Mouse (Mus musculus) myocyte (in vitro differentiated cells): ENCODE data around the gene Tmem158. TPM values are rescaled to one million over a fixed set of nuclear protein-coding genes. Genes with fewer than 3 reads are reported as not detected.
A peak's percentile ranks its signal among the peaks of the same experiment; 100 is the strongest.

Source experiments
- H3K27me3 ChIP-seq: one replicate; pipeline ENCODE4 v1.6.1; 2011; ENCODE audit not compliant: control insufficient read depth, insufficient read depth, insufficient read length
- H3K36me3 ChIP-seq: one replicate; pipeline ENCODE4 v1.6.1; 2011; ENCODE audit not compliant: control insufficient read depth, insufficient read depth
- H3K4me2 ChIP-seq: one replicate; pipeline ENCODE4 v1.6.1; 2011; ENCODE audit warnings: low read depth, control low read depth
- H3K4me3 ChIP-seq: one replicate; pipeline ENCODE4 v1.5.1; 2011; ENCODE audit warnings: mild to moderate bottlenecking, control low read depth, moderate library complexity
- H3K79me2 ChIP-seq: one replicate; pipeline ENCODE4 v1.6.1; 2011; ENCODE audit not compliant: control insufficient read depth, insufficient read depth
- H3ac ChIP-seq: one replicate; pipeline ENCODE4 v1.6.1; 2011; ENCODE audit not compliant: control insufficient read depth, insufficient read length
- CEBPB ChIP-seq: IDR thresholded peaks from 2 replicates; pipeline ENCODE4 v1.6.1; 2011; ENCODE audit warnings: mild to moderate bottlenecking, moderate library complexity; ENCODE audit not compliant: poor library complexity, insufficient read depth, severe bottlenecking
- E2F4 ChIP-seq: IDR thresholded peaks from one replicate; pipeline ENCODE4 v1.6.1; 2011; ENCODE audit warnings: mild to moderate bottlenecking, control low read depth, moderate library complexity; ENCODE audit not compliant: insufficient read depth
- MAX ChIP-seq: IDR thresholded peaks from one replicate; pipeline ENCODE4 v1.6.1; 2011; ENCODE audit warnings: low read depth, mild to moderate bottlenecking, control low read depth
- MYOD1 ChIP-seq, 3 experiments: IDR thresholded peaks; one replicate each; pipeline ENCODE4 v1.6.1; 2011; ENCODE audit warnings: control low read depth in 2 of 3, low read depth in 2 of 3, mild to moderate bottlenecking in 2 of 3, moderate library complexity in 1 of 3; ENCODE audit not compliant: insufficient read length in 2 of 3, control insufficient read depth in 1 of 3
- MYOG ChIP-seq, 3 experiments: IDR thresholded peaks; one replicate each; pipeline ENCODE4 v1.6.1; 2011; ENCODE audit warnings: control low read depth in 2 of 3, low read depth in 2 of 3, mild to moderate bottlenecking in 2 of 3; ENCODE audit not compliant: insufficient read length in 2 of 3, control insufficient read depth in 1 of 3, insufficient read depth in 1 of 3
- POLR2A ChIP-seq: IDR thresholded peaks from one replicate; pipeline ENCODE4 v1.6.1; 2011; ENCODE audit warnings: low read depth, mild to moderate bottlenecking, control low read depth, moderate library complexity; ENCODE audit not compliant: insufficient read length
- POLR2AphosphoS2 ChIP-seq: IDR thresholded peaks from one replicate; pipeline ENCODE4 v1.6.1; 2011; ENCODE audit warnings: low read depth, control low read depth; ENCODE audit not compliant: insufficient read length
- REST ChIP-seq: IDR thresholded peaks from one replicate; pipeline ENCODE4 v1.6.1; 2011; ENCODE audit warnings: mild to moderate bottlenecking, control low read depth, moderate library complexity; ENCODE audit not compliant: insufficient read depth, insufficient read length
- SRF ChIP-seq: IDR thresholded peaks from one replicate; pipeline ENCODE4 v1.6.1; 2011; ENCODE audit warnings: low read depth; ENCODE audit not compliant: control insufficient read depth, insufficient read length
- TCF12 ChIP-seq: IDR thresholded peaks from one replicate; pipeline ENCODE4 v1.6.1; 2011; ENCODE audit warnings: mild to moderate bottlenecking, control low read depth; ENCODE audit not compliant: poor library complexity, insufficient read depth, severe bottlenecking
- TCF3 ChIP-seq: IDR thresholded peaks from one replicate; pipeline ENCODE4 v1.6.1; 2011; ENCODE audit warnings: low read depth, control low read depth; ENCODE audit not compliant: insufficient read length
- USF1 ChIP-seq: IDR thresholded peaks from one replicate; pipeline ENCODE4 v1.6.1; 2011; ENCODE audit warnings: low read depth, mild to moderate bottlenecking, control low read depth, moderate library complexity
- polyA plus RNA-seq: library from polyadenylated mRNA; unstranded; fragments of >200 nt; fragmentation: generic; extraction: Trizol; gene quantifications from one replicate; pipeline ENCODE4 v1.2.1, GENCODE M21; 2012; ENCODE audit warnings: missing spikeins

The Tmem158 gene
- polyA plus RNA-seq, 1 experiment = 14.0 TPM

DNA sequence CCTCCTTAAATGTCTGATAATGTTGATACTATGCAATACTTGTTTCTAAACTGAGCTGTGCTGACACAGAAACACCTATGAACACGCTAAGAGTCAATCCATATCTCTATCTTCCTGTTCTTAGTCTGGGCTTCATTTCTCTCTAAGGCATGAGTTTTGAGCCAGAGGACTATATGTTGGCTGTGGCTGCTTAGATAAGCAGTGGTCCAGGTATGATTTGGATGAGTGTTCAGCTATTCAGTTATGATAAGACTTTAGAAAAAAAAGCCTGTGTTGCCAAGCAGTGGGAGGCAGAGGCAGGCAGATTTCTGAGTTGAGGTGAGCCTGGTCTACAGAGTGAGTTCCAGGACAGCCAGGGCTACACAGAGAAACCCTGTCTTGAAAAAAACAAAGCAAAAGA, 12.6 kb downstream of the Tmem158 start:
- Histone ChIP-seq H3K36me3 (no peaks in the 10 kb centered on the region), H3K79me2 (no peaks in the 10 kb centered on the region), H3K4me3 (no peak overlapping the region), H3K27me3 (no peaks in the 10 kb centered on the region), H3ac (no peak overlapping the region), H3K4me2 (no peak overlapping the region)
- no peak for TF ChIP-seq MAX
- no peak for TF ChIP-seq POLR2AphosphoS2
- no peak for TF ChIP-seq CEBPB

DNA sequence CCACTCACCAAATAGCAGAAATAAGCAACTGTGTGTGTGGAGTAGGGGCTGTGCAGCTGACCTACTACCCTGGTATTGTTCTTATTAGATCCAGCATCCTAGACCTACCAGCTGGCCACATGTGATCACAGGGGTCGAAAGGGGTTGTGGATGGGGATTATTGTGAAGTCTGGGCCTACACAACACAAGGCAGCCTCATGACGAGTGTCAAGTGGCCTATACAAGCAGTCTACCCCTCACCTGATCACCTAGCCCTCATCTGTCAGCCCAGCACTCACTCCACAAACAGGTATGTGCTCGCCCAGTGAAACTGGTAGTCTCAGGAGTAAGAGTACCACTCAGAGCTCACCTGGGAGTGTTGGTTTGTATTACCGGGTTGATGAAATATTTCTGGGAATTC, 15.4 kb downstream of the Tmem158 start:
- no peak overlapping the region for H3K4me3 ChIP-seq
- no peak overlapping the region for H3K4me2 ChIP-seq
- no peaks in the 10 kb centered on the region for H3K36me3 ChIP-seq
- no peak overlapping the region for H3ac ChIP-seq
- TF ChIP-seq SRF (no peak), MYOD1 (IDR thresholded peaks at IDR 0.05; ENCODE audit: control insufficient read depth in 1 of 3, insufficient read length in 2 of 3, low read depth in 2 of 3) (no peak), MYOG (IDR thresholded peaks at IDR 0.05; ENCODE audit: control insufficient read depth in 1 of 3, insufficient read depth in 1 of 3, insufficient read length in 2 of 3, low read depth in 2 of 3) (no peak), E2F4 (no peak), POLR2AphosphoS2 (no peak), TCF3 (no peak), USF1 (no peak), POLR2A (no peak), TCF12 (no peak)
- H3K27me3 ChIP-seq = no peaks in the 10 kb centered on the region
- H3K79me2 ChIP-seq = no peaks in the 10 kb centered on the region

- Histone ChIP-seq H3ac (no peak overlapping the region), H3K27me3 (no peaks in the 10 kb centered on the region), H3K4me2 (peak overlapping the region; percentile 58), H3K4me3 (no peak overlapping the region), H3K79me2 (no peaks in the 10 kb centered on the region), H3K36me3 (no peaks in the 10 kb centered on the region)
- no peak for TF ChIP-seq POLR2A
- TF ChIP-seq SRF = no peak
- TF ChIP-seq REST = no peak
- TF ChIP-seq POLR2AphosphoS2 = no peak
- TF ChIP-seq TCF3 = no peak
- TF ChIP-seq USF1 = no peak
- no peak for TF ChIP-seq E2F4
- no peak for TF ChIP-seq CEBPB
- no peak for TF ChIP-seq MYOD1 (IDR thresholded peaks at IDR 0.05; ENCODE audit: control insufficient read depth in 1 of 3, insufficient read length in 2 of 3, low read depth in 2 of 3)
- no peak for TF ChIP-seq MYOG (IDR thresholded peaks at IDR 0.05; ENCODE audit: control insufficient read depth in 1 of 3, insufficient read depth in 1 of 3, insufficient read length in 2 of 3, low read depth in 2 of 3)
- no peak for TF ChIP-seq TCF12
- TF ChIP-seq MAX = no peak
These were observed 16.6 kb downstream of the Tmem158 start for GRCm38 (mm10) chr9:123243988-123244387.

DNA sequence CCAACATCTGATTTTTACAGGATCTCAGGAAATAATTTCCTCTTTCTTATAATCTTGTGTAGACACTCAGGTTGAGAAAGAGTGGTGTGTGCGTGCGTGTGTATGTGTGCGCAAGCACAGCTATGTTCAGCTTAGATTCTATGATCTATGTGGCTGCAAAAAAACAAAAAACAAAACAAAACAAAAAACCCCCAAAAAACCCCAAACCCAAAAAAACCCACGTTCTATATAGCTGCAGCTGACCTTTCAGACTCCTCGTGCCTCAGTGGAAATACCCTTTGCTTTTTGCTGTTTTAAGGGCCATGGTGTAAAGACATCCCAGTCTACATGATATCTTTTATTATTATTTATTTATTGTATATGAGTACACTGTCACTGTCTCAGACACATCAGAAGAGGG, 19.4 kb downstream of the Tmem158 start:
- Histone ChIP-seq H3K27me3 (no peaks in the 10 kb centered on the region), H3K4me3 (no peak overlapping the region), H3ac (no peak overlapping the region), H3K36me3 (no peaks in the 10 kb centered on the region), H3K79me2 (no peaks in the 10 kb centered on the region), H3K4me2 (no peak overlapping the region)
- TF ChIP-seq MAX (no peak), TCF12 (no peak), REST (no peak), SRF (no peak), CEBPB (no peak), MYOG (IDR thresholded peaks at IDR 0.05; ENCODE audit: control insufficient read depth in 1 of 3, insufficient read depth in 1 of 3, insufficient read length in 2 of 3, low read depth in 2 of 3) (no peak), E2F4 (no peak), POLR2A (no peak), USF1 (no peak), POLR2AphosphoS2 (no peak), TCF3 (no peak), MYOD1 (IDR thresholded peaks at IDR 0.05; ENCODE audit: control insufficient read depth in 1 of 3, insufficient read length in 2 of 3, low read depth in 2 of 3) (no peak)

- H3K4me3 ChIP-seq = no peak overlapping the region
- TF ChIP-seq MYOG (IDR thresholded peaks at IDR 0.05; ENCODE audit: control insufficient read depth in 1 of 3, insufficient read depth in 1 of 3, insufficient read length in 2 of 3, low read depth in 2 of 3) (no peak), CEBPB (no peak), POLR2AphosphoS2 (no peak), USF1 (no peak), MAX (no peak), E2F4 (no peak), SRF (no peak), MYOD1 (IDR thresholded peaks at IDR 0.05; ENCODE audit: control insufficient read depth in 1 of 3, insufficient read length in 2 of 3, low read depth in 2 of 3) (no peak), TCF3 (no peak), REST (no peak)
- no peaks in the 10 kb centered on the region for H3K79me2 ChIP-seq
- no peaks in the 10 kb centered on the region for H3K36me3 ChIP-seq
- H3ac ChIP-seq = no peak overlapping the region
- H3K27me3 ChIP-seq = no peaks in the 10 kb centered on the region
- no peak overlapping the region for H3K4me2 ChIP-seq
These were observed 19.8 kb downstream of the Tmem158 start for GRCm38 (mm10) chr9:123240751-123241150.
